Mouse (Mus musculus) left cerebral cortex, adult 9 months (tissue): ENCODE results near the gene Rundc3a.
"Not testable (repeated sequence)": the region's sequence is repeated elsewhere in the genome, so short reads cannot be mapped to it uniquely, and the experiment has no call there.

Experiments
- DNase-seq, 2 experiments: peaks; one replicate each; pipeline ENCODE4 v3.0.0; 2022; ENCODE audit warnings: low spot score in 2 of 2

Gene Rundc3a

GRCm38 (mm10) chr11:102367504-102368280, 25.5 kb upstream of the Rundc3a start:
- DNase-seq, result no peak

- no peak for DNase-seq
Observed at GRCm38 (mm10) chr11:102368347-102368746, 24.9 kb upstream of the Rundc3a start.

- no peak for DNase-seq
Observed at GRCm38 (mm10) chr11:102369263-102369662, 23.9 kb upstream of the Rundc3a start.

GRCm38 (mm10) chr11:102370285-102370684, 22.9 kb upstream of the Rundc3a start:
- no peak for DNase-seq

- no peak for DNase-seq
Observed at GRCm38 (mm10) chr11:102371926-102372685, 21.1 kb upstream of the Rundc3a start.

GRCm38 (mm10) chr11:102372936-102373335, 20.3 kb upstream of the Rundc3a start:
- DNase-seq, result no peak

GRCm38 (mm10) chr11:102373646-102374045, 19.6 kb upstream of the Rundc3a start:
- DNase-seq, result no peak

- DNase-seq, result no peak
Observed at GRCm38 (mm10) chr11:102374108-102374725, 19.0 kb upstream of the Rundc3a start.

GRCm38 (mm10) chr11:102375196-102376173, 17.7 kb upstream of the Rundc3a start:
- no peak for DNase-seq

GRCm38 (mm10) chr11:102376196-102376835, 16.9 kb upstream of the Rundc3a start:
- no peak for DNase-seq

GRCm38 (mm10) chr11:102377186-102377585, 16.0 kb upstream of the Rundc3a start:
- no peak for DNase-seq

- DNase-seq, result no peak
Observed at GRCm38 (mm10) chr11:102380091-102380490, 13.1 kb upstream of the Rundc3a start.

GRCm38 (mm10) chr11:102381341-102382100, 11.7 kb upstream of the Rundc3a start:
- DNase-seq, result no peak

- DNase-seq, result no peak
Observed at GRCm38 (mm10) chr11:102382794-102383193, 10.4 kb upstream of the Rundc3a start.

GRCm38 (mm10) chr11:102383365-102384136, 9.7 kb upstream of the Rundc3a start:
- peak in 1 of 2 experiments; percentile 32 for DNase-seq

- peak in 1 of 2 experiments; percentile 60 for DNase-seq
Observed at GRCm38 (mm10) chr11:102384418-102384817, 8.8 kb upstream of the Rundc3a start.

- DNase-seq, result no peak
Observed at GRCm38 (mm10) chr11:102385075-102385474, 8.1 kb upstream of the Rundc3a start.

GRCm38 (mm10) chr11:102386121-102386520, 7.1 kb upstream of the Rundc3a start:
- no peak for DNase-seq

GRCm38 (mm10) chr11:102389436-102389835, 3.8 kb upstream of the Rundc3a start:
- not testable (repeated sequence) for DNase-seq
